Mouse (Mus musculus): ENCODE results near the gene Zfp592.

Gene Zfp592

GRCm38 (mm10) chr7:81057901-81058711 is 64.6 kb downstream of the Zfp592 start:
- DNase-seq (ENCODE audit: low spot score) = no peak

DNA sequence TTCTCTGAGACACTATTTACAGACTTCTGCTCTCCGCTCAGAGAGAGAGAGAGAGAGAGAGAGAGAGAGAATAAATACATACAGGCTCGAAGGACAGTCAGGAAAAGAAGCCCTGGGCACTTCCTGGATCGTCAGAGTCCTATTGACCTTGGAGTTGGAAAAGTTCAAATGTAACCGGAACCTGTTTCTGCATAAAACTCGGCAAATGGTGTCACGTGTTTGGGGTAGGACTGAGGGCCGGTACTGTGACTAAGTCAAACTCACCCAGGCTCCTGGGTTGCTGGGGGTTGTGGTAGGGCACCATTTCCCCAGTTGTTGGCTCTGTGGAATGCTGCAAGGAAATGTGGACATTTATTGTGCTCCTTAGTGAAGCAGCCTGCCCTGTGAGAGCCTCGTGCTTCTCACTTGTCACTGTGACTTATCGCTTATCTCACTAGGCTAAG is 65.3 kb downstream of the Zfp592 start:
- no peak for DNase-seq (ENCODE audit: low spot score)

DNA sequence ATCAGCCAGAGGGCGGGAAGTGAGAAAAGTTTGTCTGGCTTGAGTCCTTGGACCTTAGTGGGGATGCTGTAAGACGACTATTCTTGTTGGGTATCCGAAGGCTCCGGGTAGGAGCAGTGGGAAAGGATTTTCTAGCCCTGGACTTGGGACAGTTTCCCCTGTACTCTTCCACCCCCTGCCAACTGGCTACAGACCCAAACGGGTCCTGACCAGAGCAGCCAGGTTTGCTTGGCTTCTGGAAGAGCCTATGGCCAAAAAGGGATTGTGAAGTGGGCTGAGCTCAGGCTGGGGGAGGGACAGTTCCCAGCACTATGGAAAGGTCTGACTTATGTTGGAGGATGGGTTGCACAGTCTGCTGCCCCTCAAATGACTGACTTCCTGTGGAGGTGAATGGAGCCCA is 65.9 kb downstream of the Zfp592 start:
- no peak for DNase-seq (ENCODE audit: low spot score)

- no peak for DNase-seq (ENCODE audit: low spot score)
These were observed 67.4 kb downstream of the Zfp592 start for GRCm38 (mm10) chr7:81060908-81061307.

DNA sequence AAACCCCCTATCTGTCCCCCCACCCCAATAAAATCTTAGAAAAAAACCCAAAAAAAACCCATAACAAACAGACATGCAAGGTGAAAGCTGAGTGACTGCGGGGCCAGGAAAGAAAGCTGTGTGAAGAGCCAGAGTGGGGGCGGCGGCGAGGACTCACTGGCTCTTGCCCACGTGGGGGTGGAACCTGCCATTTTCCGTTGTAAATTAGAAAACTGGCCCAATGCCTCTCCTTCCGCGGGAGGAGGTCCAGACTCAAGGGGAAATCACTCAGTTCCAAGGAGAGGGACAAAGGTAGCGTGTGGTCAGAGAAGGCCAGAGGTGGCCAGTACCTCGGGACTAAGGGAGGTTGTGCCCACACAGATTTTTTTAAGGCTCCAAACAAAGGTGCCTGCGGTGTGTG is 68.5 kb downstream of the Zfp592 start:
- no peak for DNase-seq (ENCODE audit: low spot score)

DNA sequence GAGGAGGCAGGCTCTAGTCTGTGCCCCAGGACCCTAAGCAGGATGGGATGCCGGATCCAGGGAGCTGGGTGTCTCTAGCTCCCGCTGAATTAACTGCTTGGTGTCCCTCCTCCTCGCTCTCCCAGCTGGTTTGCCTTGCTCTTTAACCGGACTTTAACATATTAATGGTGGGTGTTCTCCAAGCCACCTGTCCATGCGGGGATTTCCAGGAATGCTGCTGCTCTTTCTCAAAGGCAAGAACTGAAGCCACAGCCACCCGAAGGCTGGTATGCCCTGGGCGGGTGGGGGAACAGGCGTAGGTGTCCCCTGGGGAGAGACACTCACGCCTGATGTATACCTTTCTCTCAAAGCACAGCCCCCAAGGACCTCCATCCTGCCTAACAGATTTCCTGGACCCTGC is 69.9 kb downstream of the Zfp592 start:
- DNase-seq (ENCODE audit: low spot score) = no peak

- DNase-seq (ENCODE audit: low spot score) = no peak
These were observed 73.2 kb downstream of the Zfp592 start for GRCm38 (mm10) chr7:81066714-81067113.

DNA sequence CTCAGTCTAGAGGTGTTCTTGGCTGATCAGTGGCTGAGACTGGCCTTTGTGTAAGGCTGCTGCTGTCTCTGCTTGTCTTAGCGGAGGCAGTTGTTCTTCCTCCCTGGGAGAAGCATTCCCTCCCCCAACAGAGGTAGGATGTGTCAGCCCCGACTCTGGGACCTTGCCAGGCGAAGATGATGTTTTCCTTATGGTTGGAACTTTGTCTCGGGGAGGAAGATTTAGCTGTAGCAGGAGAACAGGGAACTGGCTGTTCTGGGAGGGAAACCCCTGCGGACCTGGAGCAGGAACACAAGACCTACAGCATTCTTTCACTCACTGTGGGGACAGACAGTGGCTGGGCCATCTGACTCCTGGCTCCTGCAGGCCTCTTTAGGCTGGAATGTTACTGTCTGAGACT is 79.0 kb downstream of the Zfp592 start:
- DNase-seq (ENCODE audit: low spot score) = peak; percentile 68

GRCm38 (mm10) chr7:81073273-81073672 is 79.8 kb downstream of the Zfp592 start:
- DNase-seq (ENCODE audit: low spot score) = no peak

DNA sequence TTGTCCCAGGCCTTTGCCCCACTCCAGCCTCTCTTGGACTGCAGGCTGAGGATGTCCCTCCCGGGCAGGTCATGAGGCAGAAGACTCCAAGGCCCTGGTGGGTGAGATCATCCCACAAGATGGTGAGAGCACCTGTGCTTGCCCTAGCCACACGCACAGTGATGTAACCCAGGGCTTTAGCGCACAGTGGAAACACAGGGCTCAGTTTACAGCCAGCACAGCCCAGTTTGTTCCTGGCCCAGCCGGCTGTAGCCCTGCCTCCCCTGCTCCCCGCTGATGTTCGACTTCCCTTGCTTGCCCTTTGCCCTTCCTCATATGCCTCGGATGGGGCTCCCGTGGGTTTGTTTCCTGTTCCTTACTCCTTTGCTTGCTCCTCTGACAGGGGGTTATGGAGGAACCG is 81.1 kb downstream of the Zfp592 start:
- DNase-seq (ENCODE audit: low spot score) = no peak

- DNase-seq (ENCODE audit: low spot score) = no peak
These were observed 81.8 kb downstream of the Zfp592 start for GRCm38 (mm10) chr7:81075299-81075698.

- DNase-seq (ENCODE audit: low spot score) = no peak
These were observed 82.3 kb downstream of the Zfp592 start for GRCm38 (mm10) chr7:81075732-81076131.

DNA sequence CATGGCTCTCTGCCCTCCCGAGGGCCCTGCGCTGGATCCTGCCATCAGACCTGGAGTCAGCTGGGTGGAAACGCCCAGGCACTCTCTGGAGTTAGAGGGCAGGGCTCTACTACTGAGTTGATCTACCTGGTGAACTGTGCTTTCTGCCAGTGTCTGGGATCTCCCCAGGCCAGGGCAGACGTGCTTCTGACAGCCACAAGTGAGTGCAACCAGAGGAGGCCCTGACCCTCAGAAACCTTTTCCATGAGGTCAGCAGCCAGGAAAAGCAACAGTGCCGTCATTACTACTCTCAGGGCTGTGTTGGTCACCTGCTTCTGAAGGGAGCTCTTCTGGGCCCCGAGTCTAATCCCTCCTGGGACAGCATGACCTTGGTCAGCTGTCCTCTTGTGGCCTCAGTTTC is 83.5 kb downstream of the Zfp592 start:
- no peak for DNase-seq (ENCODE audit: low spot score)

- no peak for DNase-seq (ENCODE audit: low spot score)
These were observed 85.3 kb downstream of the Zfp592 start for GRCm38 (mm10) chr7:81078740-81079139.

DNA sequence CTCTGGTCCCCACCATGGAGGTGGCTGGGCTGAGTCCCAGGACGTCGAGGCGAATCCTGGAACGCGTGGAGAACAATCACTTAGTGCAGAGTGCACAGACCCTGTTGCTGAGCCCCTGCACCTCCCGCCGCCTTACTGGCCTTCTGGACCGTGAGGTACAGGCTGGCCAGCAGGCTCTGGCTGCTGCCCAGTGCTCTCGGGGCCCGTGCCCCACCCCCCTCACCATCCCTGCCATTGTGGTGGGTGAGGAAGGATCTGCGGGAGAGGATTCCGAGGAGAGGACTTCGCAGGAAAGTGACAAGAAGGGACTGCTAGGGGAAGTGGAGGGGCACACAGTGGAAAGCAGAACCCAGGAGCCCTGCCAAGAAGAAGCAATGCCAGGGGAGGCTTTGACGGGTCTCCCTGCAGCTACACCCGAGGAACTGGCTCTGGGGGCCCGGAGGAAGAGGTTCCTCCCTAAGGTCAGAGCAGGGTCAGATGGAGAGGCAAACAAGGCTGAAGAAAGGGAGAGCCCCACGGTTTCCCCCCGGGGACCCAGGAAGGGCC is 100.0 kb downstream of the Zfp592 start:
- no peak for DNase-seq (ENCODE audit: low spot score)

- DNase-seq (ENCODE audit: low spot score) = no peak
These were observed 100.8 kb downstream of the Zfp592 start for GRCm38 (mm10) chr7:81094104-81094757.

Data from lung, postnatal 25 days (tissue).